Mouse (Mus musculus): ENCODE results near the gene Pradc1.
"Not testable (repeated sequence)": the region's sequence is repeated elsewhere in the genome, so short reads cannot be mapped to it uniquely, and the experiment has no call there.

DNA sequence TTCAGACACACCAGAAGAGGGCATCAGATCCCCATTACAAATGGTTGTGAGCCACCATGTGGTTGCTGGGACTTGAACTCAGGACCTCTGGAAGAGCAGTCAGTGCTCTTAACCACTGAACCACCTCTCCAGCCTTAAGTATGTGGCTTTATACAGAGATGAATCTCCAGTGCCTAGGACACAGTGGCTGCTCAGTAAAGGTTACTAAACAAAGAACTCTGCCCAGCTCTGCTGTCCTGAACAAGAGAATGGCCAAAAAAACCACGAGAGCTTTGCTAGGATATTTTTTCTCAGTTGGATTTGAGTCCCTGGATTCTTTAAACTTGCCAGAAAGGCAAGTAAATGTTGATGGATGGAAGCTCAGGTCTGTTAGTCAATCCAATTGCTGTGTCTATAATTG, 1.6 kb downstream of the Pradc1 start:
- TF ChIP-seq TAL1, GATA1 (IDR thresholded peaks at IDR 0.05; ENCODE audit: low read length): not testable (repeated sequence)
